ENCODE assay signal across 12 mouse cellular contexts in the genomic region with DNA sequence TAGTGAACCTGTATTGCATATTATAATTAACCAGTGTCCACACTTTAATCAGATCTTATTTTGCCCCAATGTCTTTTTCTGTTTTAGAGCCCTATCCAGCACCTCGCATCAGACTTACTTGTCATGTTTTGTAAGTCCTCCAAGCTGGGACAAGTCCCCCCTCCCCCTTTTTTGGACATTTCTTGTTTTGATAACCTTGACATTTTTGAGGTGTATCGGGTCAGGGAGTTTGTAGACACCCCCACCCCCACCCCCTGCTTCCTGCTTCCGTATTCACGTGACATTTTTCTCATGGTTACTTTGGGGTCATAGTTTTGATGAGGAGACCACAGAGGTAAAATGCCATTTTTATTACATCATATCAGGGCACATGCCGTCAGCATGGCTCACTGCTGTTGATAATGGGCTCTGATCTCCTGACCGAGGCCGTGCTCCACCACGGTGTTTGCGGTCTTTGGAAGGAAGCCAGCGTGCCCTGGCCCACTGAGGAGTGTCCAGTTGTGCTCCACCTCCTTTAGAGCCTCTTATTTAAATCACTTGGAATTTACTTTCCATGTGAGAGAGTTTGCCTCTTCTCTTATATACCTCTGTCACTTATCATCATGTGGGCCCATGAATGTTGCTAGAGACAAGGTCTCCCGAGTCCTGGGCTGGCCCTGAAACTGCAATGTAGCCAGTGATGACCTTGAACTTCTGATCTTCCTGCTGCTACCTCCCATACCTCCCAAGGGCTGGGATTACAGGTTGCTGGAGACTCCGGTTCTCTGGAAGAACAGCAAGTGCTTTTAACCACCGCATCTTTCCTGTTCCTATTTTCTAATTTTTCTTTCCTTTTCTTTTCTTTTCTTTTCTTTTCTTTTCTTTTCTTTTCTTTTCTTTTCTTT. TPM values are rescaled to one million over a fixed set of nuclear protein-coding genes. Genes with fewer than 3 reads are reported as not detected.
A peak's percentile ranks its signal among the peaks of the same experiment; 100 is the strongest.
DNase-seq lines count a peak whose midpoint lies in the region; ATAC-seq and TF ChIP-seq lines count a peak whose summit lies in the region.
"Had no signal": no experiment of that assay in that cellular context is flagged by ENCODE, and none has a peak within 500 bp of the region (broad histone marks: within the 10 kb centered on the region; RNA-seq: fewer than 3 reads in every experiment).

No protein-coding gene starts in this region.

- ATAC-seq in megakaryocyte-erythroid progenitor cell, adult 5-6 weeks (replicated peaks; ENCODE audit: low FRiP score, low TSS enrichment, poor library complexity, severe bottlenecking) = no peak

- peak; percentile 51 for DNase-seq in adrenal gland, adult 18-20 months (ENCODE audit: low spot score in 2 of 2)
- DNase-seq in adrenal gland, adult 8-10 months = no peak
- DNase-seq in kidney, adult 9 months = peak; percentile 37
- no peak for DNase-seq in kidney, adult 18-20 months
- peak; percentile 77 for DNase-seq in adrenal gland, adult 2 months
- no peak for DNase-seq in layer of hippocampus, adult 9-10 months (ENCODE audit: low spot score)
- DNase-seq: lung, postnatal 14 days had no signal

- no peaks in the 10 kb centered on the region for H3K36me3 ChIP-seq in small intestine, adult 2 months (ENCODE audit: control insufficient read depth, insufficient read depth, low read length)
- H3K36me3 ChIP-seq: hindbrain, embryonic 12.5 days had no signal

- H3K27ac ChIP-seq in small intestine, adult 2 months (ENCODE audit: insufficient read depth, low read depth, low read length) = peak overlapping the region; percentile 93

- no peak for TF ChIP-seq POLR2A in small intestine, adult 2 months (IDR thresholded peaks at IDR 0.05; ENCODE audit: low read depth, low read length)

- WGBS in small intestine, adult 2 months = 44% methylated on average over 13 of the region's 13 CpGs

- H3K27me3 ChIP-seq in small intestine, adult 2 months (ENCODE audit: control insufficient read depth, insufficient read depth, low read length) = no peaks in the 10 kb centered on the region
- H3K27me3 ChIP-seq: hindbrain, embryonic 12.5 days had no signal

- no peak for TF ChIP-seq CTCF in small intestine, adult 2 months (IDR thresholded peaks at IDR 0.05; ENCODE audit: extremely low read depth, insufficient read length, insufficient replicate concordance, low read depth, low read length)

- no peak overlapping the region for H3K4me3 ChIP-seq in small intestine, adult 2 months (ENCODE audit: low read depth, low read length)

- H3K4me1 ChIP-seq in small intestine, adult 2 months (ENCODE audit: control insufficient read depth, insufficient read depth, insufficient read length, low read length) = peaks cover 32% of the 10 kb centered on the region

RNA-seq across cellular contexts. Expression of gene Bcar1, which starts 3.2 kb away (rescaled TPM):
- 100 to 1,000 TPM in 1 of 2 experiments, 10 to 100 TPM in 1; 83.9 to 120 TPM for total RNA-seq in adrenal gland, adult 18-20 months (2021)
- 100 to 1,000 TPM in 2 of 4 experiments, 10 to 100 TPM in 2; 86.1 to 150 (median 104) TPM for total RNA-seq in adrenal gland, adult 8-10 months (2022)
- 10 to 100 TPM; 76.9 to 91.2 TPM for total RNA-seq in adrenal gland, adult 2 months (2021)
- 204 and 210 TPM in 2 replicates for polyA plus RNA-seq in adrenal gland, adult 2 months (2012; rRNA removed)
- polyA plus RNA-seq in small intestine, adult 2 months (2012; rRNA removed) = 84.1 and 251 TPM in 2 replicates
- total RNA-seq in megakaryocyte-erythroid progenitor cell, adult 5-6 weeks (2014; fragmentation: Nextera tagmentation) = 0.17 TPM in 1 of 2 replicates, not detected in the other
- not detected in 2 replicates for total RNA-seq in megakaryocyte-erythroid progenitor cell, adult 5-6 weeks (2017)
- total RNA-seq: common myeloid progenitor, adult 5-6 weeks had no signal

RNA-seq across cellular contexts. Expression of gene Ctrb1, which starts 56.0 kb away (rescaled TPM):
- total RNA-seq in adrenal gland, adult 18-20 months (2021) = not detected
- total RNA-seq in adrenal gland, adult 8-10 months (2022) = not detected
- total RNA-seq in adrenal gland, adult 2 months (2021) = under 1 TPM in 1 of 2 experiments, not detected in 1; 0.90 TPM
- polyA plus RNA-seq in adrenal gland, adult 2 months (2012; rRNA removed) = 0.51 and 0.67 TPM in 2 replicates
- polyA plus RNA-seq in small intestine, adult 2 months (2012; rRNA removed) = 138 and 67,254 TPM in 2 replicates
- total RNA-seq in megakaryocyte-erythroid progenitor cell, adult 5-6 weeks (2014; fragmentation: Nextera tagmentation) = not detected in 2 replicates
- not detected in 2 replicates for total RNA-seq in megakaryocyte-erythroid progenitor cell, adult 5-6 weeks (2017)
- total RNA-seq: common myeloid progenitor, adult 5-6 weeks; left cerebral cortex, postnatal 10 days had no signal
- polyA plus RNA-seq: hindbrain, embryonic 12.5 days had no signal

Comparison
In these comparisons a context has a peak if more than half of its experiments do, and no peak if none do; other contexts are left out.
1. DNase-seq: peak in adrenal gland, adult 18-20 months (2 of 2), kidney, adult 9 months (single experiment) and adrenal gland, adult 2 months (single experiment); none in adrenal gland, adult 8-10 months (single experiment), kidney, adult 18-20 months (single experiment) and layer of hippocampus, adult 9-10 months (single experiment).
2. RNA of gene Bcar1, which starts 3.2 kb away (total RNA-seq): 83.9 to 120 TPM in adrenal gland, adult 18-20 months, 86.1 to 150 TPM in adrenal gland, adult 8-10 months and 76.9 to 91.2 TPM in adrenal gland, adult 2 months; 0.17 TPM in megakaryocyte-erythroid progenitor cell, adult 5-6 weeks; every median in the first group is over 10 times any median in the second.